Mouse (Mus musculus): ENCODE measurements around the gene Myl4. TPM values are rescaled to one million over a fixed set of nuclear protein-coding genes. Genes with fewer than 3 reads are reported as not detected.
A peak's percentile ranks its signal among the peaks of the same experiment; 100 is the strongest.
"Not testable (repeated sequence)": the region's sequence is repeated elsewhere in the genome, so short reads cannot be mapped to it uniquely, and the experiment has no call there.

Myl4 gene
- total and polyA plus RNA-seq, 2 experiments from 2014 or later: 4.0 to 4.6 TPM

GRCm38 (mm10) chr11:104566796-104567195, 16.3 kb downstream of the Myl4 start:
- Histone ChIP-seq H3K36me3 (ENCODE audit: insufficient read depth, low read length) (no peaks in the 10 kb centered on the region), H3K4me1 (ENCODE audit: insufficient read depth, low read length) (no peaks in the 10 kb centered on the region), H3K9ac (replicated peaks; ENCODE audit: low read length, poor library complexity, severe bottlenecking) (no peak overlapping the region), H3K9me3 (ENCODE audit: low read length) (no peaks in the 10 kb centered on the region), H3K27me3 (ENCODE audit: insufficient read depth, low read length) (no peaks in the 10 kb centered on the region), H3K27ac (ENCODE audit: low read depth, low read length) (no peak overlapping the region), H3K4me3 (ENCODE audit: low read depth, low read length) (no peak overlapping the region), H3K4me2 (ENCODE audit: low read depth, low read length, poor library complexity, severe bottlenecking) (no peak overlapping the region)
- WGBS: 71% methylated on average over 2 of the region's 2 CpGs
- no peak for TF ChIP-seq CTCF (IDR thresholded peaks at IDR 0.05)
- ATAC-seq (ENCODE audit: low FRiP score) (no peak), DNase-seq (ENCODE audit: low spot score) (no peak)

- no peak for TF ChIP-seq CTCF (IDR thresholded peaks at IDR 0.05)
- 0 out of 2 replicates have a peak, but pooled peaks cover 4% of the 10 kb centered on the region for H3K4me1 ChIP-seq (ENCODE audit: insufficient read depth, low read length)
- H3K36me3 ChIP-seq (ENCODE audit: insufficient read depth, low read length): no peaks in the 10 kb centered on the region
- H3K9ac ChIP-seq (replicated peaks; ENCODE audit: low read length, poor library complexity, severe bottlenecking): no peak overlapping the region
- H3K27ac ChIP-seq (ENCODE audit: low read depth, low read length): no peak overlapping the region
- no peaks in the 10 kb centered on the region for H3K9me3 ChIP-seq (ENCODE audit: low read length)
- DNase-seq (ENCODE audit: low spot score) (no peak), ATAC-seq (ENCODE audit: low FRiP score) (no peak)
- peaks cover 3% of the 10 kb centered on the region; the same call in 1 of the 2 replicates for H3K27me3 ChIP-seq (ENCODE audit: insufficient read depth, low read length)
- 85% methylated on average over 9 of the region's 9 CpGs for WGBS
- H3K4me3 ChIP-seq (ENCODE audit: low read depth, low read length): no peak overlapping the region
- no peak overlapping the region for H3K4me2 ChIP-seq (ENCODE audit: low read depth, low read length, poor library complexity, severe bottlenecking)
Measured at GRCm38 (mm10) chr11:104567736-104568135, 17.3 kb downstream of the Myl4 start.

- Histone ChIP-seq H3K4me1 (ENCODE audit: insufficient read depth, low read length) (0 out of 2 replicates have a peak, but pooled peaks cover 4% of the 10 kb centered on the region), H3K36me3 (ENCODE audit: insufficient read depth, low read length) (no peaks in the 10 kb centered on the region), H3K4me2 (ENCODE audit: low read depth, low read length, poor library complexity, severe bottlenecking) (no peak overlapping the region), H3K27me3 (ENCODE audit: insufficient read depth, low read length) (peaks cover 3% of the 10 kb centered on the region; the same call in 1 of the 2 replicates), H3K9ac (replicated peaks; ENCODE audit: low read length, poor library complexity, severe bottlenecking) (no peak overlapping the region), H3K9me3 (ENCODE audit: low read length) (no peaks in the 10 kb centered on the region), H3K27ac (ENCODE audit: low read depth, low read length) (no peak overlapping the region), H3K4me3 (ENCODE audit: low read depth, low read length) (no peak overlapping the region)
- no peak for TF ChIP-seq CTCF (IDR thresholded peaks at IDR 0.05)
- no peak for DNase-seq (ENCODE audit: low spot score)
- WGBS: 94% methylated on average over 4 of the region's 4 CpGs
- ATAC-seq (ENCODE audit: low FRiP score): no peak
Measured at GRCm38 (mm10) chr11:104568326-104568725, 17.9 kb downstream of the Myl4 start.

GRCm38 (mm10) chr11:104570515-104570914, 20.1 kb downstream of the Myl4 start:
- H3K4me1 ChIP-seq (ENCODE audit: insufficient read depth, low read length); H3K4me3 ChIP-seq (ENCODE audit: low read depth, low read length); H3K27me3 ChIP-seq (ENCODE audit: insufficient read depth, low read length); ATAC-seq (ENCODE audit: low FRiP score); H3K9ac ChIP-seq (replicated peaks; ENCODE audit: low read length, poor library complexity, severe bottlenecking); H3K4me2 ChIP-seq (ENCODE audit: low read depth, low read length, poor library complexity, severe bottlenecking); H3K9me3 ChIP-seq (ENCODE audit: low read length); H3K27ac ChIP-seq (ENCODE audit: low read depth, low read length); DNase-seq (ENCODE audit: low spot score); H3K36me3 ChIP-seq (ENCODE audit: insufficient read depth, low read length): not testable (repeated sequence)
- 84% methylated on average over 8 of the region's 8 CpGs for WGBS

GRCm38 (mm10) chr11:104571373-104571772, 20.9 kb downstream of the Myl4 start:
- H3K4me1 ChIP-seq (ENCODE audit: insufficient read depth, low read length); H3K36me3 ChIP-seq (ENCODE audit: insufficient read depth, low read length); H3K27me3 ChIP-seq (ENCODE audit: insufficient read depth, low read length); H3K9me3 ChIP-seq (ENCODE audit: low read length); H3K9ac ChIP-seq (replicated peaks; ENCODE audit: low read length, poor library complexity, severe bottlenecking); ATAC-seq (ENCODE audit: low FRiP score); H3K27ac ChIP-seq (ENCODE audit: low read depth, low read length): not testable (repeated sequence)
- peak; percentile 47 for DNase-seq (ENCODE audit: low spot score)
- H3K4me3 ChIP-seq (ENCODE audit: low read depth, low read length): peak overlapping the region; percentile 29
- WGBS: 3% methylated on average over 28 of the region's 28 CpGs
- peak overlapping the region; percentile 45 for H3K4me2 ChIP-seq (ENCODE audit: low read depth, low read length, poor library complexity, severe bottlenecking)

- no peaks in the 10 kb centered on the region for H3K9me3 ChIP-seq (ENCODE audit: low read length)
- H3K27ac ChIP-seq (ENCODE audit: low read depth, low read length): no peak overlapping the region
- H3K9ac ChIP-seq (replicated peaks; ENCODE audit: low read length, poor library complexity, severe bottlenecking): no peak overlapping the region
- 63% methylated on average over 7 of the region's 7 CpGs for WGBS
- TF ChIP-seq CTCF (IDR thresholded peaks at IDR 0.05): no peak
- H3K36me3 ChIP-seq (ENCODE audit: insufficient read depth, low read length): no peaks in the 10 kb centered on the region
- DNase-seq (ENCODE audit: low spot score) (no peak), ATAC-seq (ENCODE audit: low FRiP score) (no peak)
- no peak overlapping the region for H3K4me2 ChIP-seq (ENCODE audit: low read depth, low read length, poor library complexity, severe bottlenecking)
- H3K4me3 ChIP-seq (ENCODE audit: low read depth, low read length): no peak overlapping the region
- H3K27me3 ChIP-seq (ENCODE audit: insufficient read depth, low read length): peaks cover 3% of the 10 kb centered on the region; the same call in 1 of the 2 replicates
- H3K4me1 ChIP-seq (ENCODE audit: insufficient read depth, low read length): 0 out of 2 replicates have a peak, but pooled peaks cover 4% of the 10 kb centered on the region
Measured at GRCm38 (mm10) chr11:104572091-104572490, 21.6 kb downstream of the Myl4 start.
